Mouse (Mus musculus) embryonic facial prominence, embryonic 10.5 days (tissue): ENCODE results near the gene Timm50. TPM values are rescaled to one million over a fixed set of nuclear protein-coding genes. Genes with fewer than 3 reads are reported as not detected.
A peak's percentile ranks its signal among the peaks of the same experiment; 100 is the strongest.

Experiments
- DNase-seq: peaks from one replicate; pipeline ENCODE4 v3.0.0-alpha.2; 2017; ENCODE audit warnings: low spot score
- H3K27ac ChIP-seq: fragments of 300-500 bp; sonication (generic); replicated peaks from 2 replicates; pipeline ENCODE4 v1.5.1; 2016; ENCODE audit warnings: mild to moderate bottlenecking
- H3K27me3 ChIP-seq: fragments of 300-500 bp; sonication (generic); replicated peaks from 2 replicates; pipeline ENCODE4 v1.6.1; 2016; ENCODE audit warnings: low read depth, mild to moderate bottlenecking; ENCODE audit not compliant: poor library complexity, severe bottlenecking
- H3K36me3 ChIP-seq: fragments of 300-500 bp; sonication (generic); replicated peaks from 2 replicates; pipeline ENCODE4 v1.6.1; 2016; ENCODE audit warnings: mild to moderate bottlenecking, moderate library complexity
- H3K4me1 ChIP-seq: fragments of 300-500 bp; sonication (generic); 2 replicates; pipeline ENCODE4 v1.6.1; 2016
- H3K4me3 ChIP-seq: fragments of 300-500 bp; sonication (generic); 2 replicates; pipeline ENCODE4 v1.5.1; 2016; ENCODE audit warnings: mild to moderate bottlenecking, moderate library complexity
- H3K9me3 ChIP-seq: fragments of 300-500 bp; sonication (generic); 2 replicates; pipeline ENCODE4 v1.6.1; 2016; ENCODE audit warnings: mild to moderate bottlenecking
- WGBS: fragments of 180-500 bp; shearing (Covaris S2); methylation state at CpG from one replicate; pipeline ENCODE4 v1.1.7; 2016; 5-methylcytosine and 5-hydroxymethylcytosine counted together
- polyA plus RNA-seq: library from polyadenylated mRNA; unstranded; fragments of >200 nt; fragmentation: Nextera tagmentation; extraction: Ambion mirVana; gene quantifications from 2 replicates; pipeline ENCODE4 v1.2.1, GENCODE M21; 2016

Gene Timm50
- polyA plus RNA-seq: 215 and 243 TPM in 2 replicates

DNA sequence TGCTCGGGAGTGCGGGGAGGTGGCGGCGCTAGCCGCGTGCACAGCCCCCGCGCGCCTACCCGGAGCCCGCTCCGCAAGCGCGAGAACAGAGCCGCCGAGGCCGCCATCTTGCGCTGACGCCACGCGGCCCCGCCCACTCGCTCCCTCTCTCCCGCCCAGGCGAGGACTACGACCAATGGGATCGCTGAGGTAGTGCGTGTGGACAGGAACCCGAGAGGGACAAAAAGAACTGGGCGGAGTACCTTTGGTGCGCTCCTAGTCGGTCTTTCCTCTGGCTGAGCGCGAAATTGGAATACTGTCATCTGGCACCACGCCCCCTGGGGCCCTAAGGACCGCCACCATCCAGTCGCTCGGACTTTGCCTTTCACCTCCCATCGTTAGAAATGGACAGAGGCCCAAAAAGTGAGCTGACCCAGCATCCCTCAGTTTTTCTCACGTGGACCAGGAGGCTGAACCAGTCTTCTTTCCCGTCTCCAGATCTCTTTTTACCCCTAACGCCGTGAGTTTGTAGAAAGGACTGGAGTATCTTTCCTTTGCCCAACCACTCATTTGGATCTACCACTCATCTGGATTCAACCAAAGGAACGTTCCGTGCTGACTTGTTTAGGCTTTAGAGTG lies at the start of gene Timm50:
Timm50 (minus strand) TSS at position 147 of the 618 bp plus-strand sequence.
- Histone ChIP-seq H3K4me1 (peaks cover 21% of the 10 kb centered on the region), H3K27me3 (no peaks in the 10 kb centered on the region), H3K4me3 (peak within 1 kb of the TSS; percentile 97), H3K27ac (peak within 1 kb of the TSS; percentile 93), H3K9me3 (no peaks in the 10 kb centered on the region), H3K36me3 (peaks cover 69% of the 10 kb centered on the region)
- under 1% methylated on average over 45 of the region's 45 CpGs for WGBS
- peak; percentile 97 for DNase-seq

DNA sequence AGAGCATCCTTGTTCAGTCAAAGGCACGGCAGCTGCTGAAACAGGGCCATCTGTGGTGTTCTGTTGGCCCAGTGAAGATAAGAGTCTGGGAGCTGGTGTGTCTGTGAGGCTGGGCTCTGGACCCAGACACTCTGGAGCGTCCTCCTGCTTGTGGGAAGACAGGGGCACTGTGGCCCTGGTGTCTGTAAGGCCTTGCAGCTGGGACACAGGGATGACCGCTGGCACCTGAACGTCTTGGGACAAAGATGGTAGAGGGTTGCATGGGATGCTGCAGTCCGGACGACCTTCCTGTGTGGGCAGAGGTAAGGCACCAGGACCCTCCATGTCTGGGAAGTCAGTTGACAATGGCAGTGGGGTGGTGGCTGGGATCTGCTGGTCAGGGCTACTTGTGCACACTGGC lies 48.4 kb upstream of the Timm50 start:
- Histone ChIP-seq H3K27me3 (no peaks in the 10 kb centered on the region), H3K27ac (no peak overlapping the region), H3K4me3 (no peak overlapping the region), H3K4me1 (peaks cover 28% of the 10 kb centered on the region), H3K36me3 (peaks cover 82% of the 10 kb centered on the region), H3K9me3 (peaks cover 7% of the 10 kb centered on the region; the same call in 1 of the 2 replicates)
- DNase-seq: no peak
- 90% methylated on average over 6 of the region's 6 CpGs for WGBS

DNA sequence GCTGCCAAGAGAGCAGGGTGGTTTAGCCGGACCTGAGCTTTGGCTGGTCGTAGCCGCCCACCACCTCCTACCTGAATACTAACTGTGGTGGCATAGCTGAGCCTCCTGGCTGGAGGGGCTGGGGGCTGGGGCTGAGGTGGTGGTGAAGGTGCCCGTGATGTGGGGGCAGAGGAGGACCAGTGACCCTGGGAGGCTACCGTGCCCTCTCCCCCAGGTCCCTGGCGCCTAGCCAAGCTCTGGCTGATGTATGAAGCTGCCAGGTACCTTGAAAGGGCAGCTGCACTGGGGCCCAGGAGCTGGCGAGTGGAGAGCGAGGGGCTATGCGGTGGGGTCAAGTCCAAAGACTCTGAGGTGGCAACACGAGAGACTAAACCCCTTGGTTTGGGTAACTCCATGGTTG lies 48.0 kb upstream of the Timm50 start:
- Histone ChIP-seq H3K27me3 (no peaks in the 10 kb centered on the region), H3K27ac (no peak overlapping the region), H3K4me3 (no peak overlapping the region; the same call in 1 of the 2 replicates), H3K9me3 (peaks cover 7% of the 10 kb centered on the region; the same call in 1 of the 2 replicates), H3K4me1 (peaks cover 28% of the 10 kb centered on the region), H3K36me3 (peaks cover 81% of the 10 kb centered on the region)
- 95% methylated on average over 10 of the region's 10 CpGs for WGBS
- DNase-seq: no peak

DNA sequence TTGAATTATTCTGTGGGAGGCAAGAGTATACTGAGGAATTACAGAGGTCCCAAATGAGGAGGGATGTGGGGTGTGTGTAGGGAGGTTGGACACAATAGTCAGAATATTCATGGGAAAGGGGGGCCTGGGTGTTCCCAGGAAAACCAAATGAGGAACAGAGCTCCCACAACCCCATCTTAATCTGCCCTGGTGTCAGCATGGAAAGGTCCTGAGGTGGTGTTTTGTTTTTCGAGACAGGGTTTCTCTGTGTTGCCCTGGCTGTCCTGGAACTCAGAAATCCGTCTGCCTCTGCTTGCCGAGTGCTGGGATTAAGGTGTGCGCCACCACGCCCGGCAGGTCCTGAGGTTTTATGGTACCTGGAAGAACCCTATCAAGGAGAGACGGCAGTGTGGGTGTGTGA lies 46.6 kb upstream of the Timm50 start:
- H3K27me3 ChIP-seq: no peaks in the 10 kb centered on the region
- peak; percentile 9 for DNase-seq
- peak overlapping the region; percentile 13; the same call in 1 of the 2 replicates for H3K4me3 ChIP-seq
- peaks cover 28% of the 10 kb centered on the region for H3K4me1 ChIP-seq
- H3K36me3 ChIP-seq: peaks cover 81% of the 10 kb centered on the region
- peaks cover 7% of the 10 kb centered on the region; the same call in 1 of the 2 replicates for H3K9me3 ChIP-seq
- WGBS: 64% methylated on average over 7 of the region's 7 CpGs
- no peak overlapping the region for H3K27ac ChIP-seq

DNA sequence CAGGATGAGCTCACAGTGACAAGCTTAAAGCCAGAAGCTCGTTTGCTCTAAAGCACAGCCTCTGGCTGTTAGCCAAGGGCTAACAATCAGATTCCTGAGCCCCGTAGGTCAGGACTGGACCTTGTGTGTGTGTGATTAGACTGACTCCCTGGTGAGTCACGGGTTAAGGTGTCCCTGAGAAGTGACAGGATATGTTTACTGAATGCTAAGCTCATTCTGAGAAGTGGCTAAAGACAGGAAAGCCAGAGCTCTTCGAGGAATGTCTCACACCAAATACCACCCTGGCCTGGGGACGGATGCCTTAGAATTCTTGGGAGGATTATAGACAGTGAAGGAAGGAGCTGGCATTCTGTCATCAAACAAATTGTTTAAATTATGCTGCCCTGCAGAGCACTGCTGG lies 46.1 kb upstream of the Timm50 start:
- WGBS: 8% methylated on average over 5 of the region's 5 CpGs
- peaks cover 7% of the 10 kb centered on the region; the same call in 1 of the 2 replicates for H3K9me3 ChIP-seq
- peak overlapping the region; percentile 13; the same call in 1 of the 2 replicates for H3K4me3 ChIP-seq
- peaks cover 81% of the 10 kb centered on the region for H3K36me3 ChIP-seq
- no peaks in the 10 kb centered on the region for H3K27me3 ChIP-seq
- H3K27ac ChIP-seq: peak overlapping the region; percentile 75; the same call in 1 of the 2 replicates
- peaks cover 28% of the 10 kb centered on the region for H3K4me1 ChIP-seq
- no peak for DNase-seq

DNA sequence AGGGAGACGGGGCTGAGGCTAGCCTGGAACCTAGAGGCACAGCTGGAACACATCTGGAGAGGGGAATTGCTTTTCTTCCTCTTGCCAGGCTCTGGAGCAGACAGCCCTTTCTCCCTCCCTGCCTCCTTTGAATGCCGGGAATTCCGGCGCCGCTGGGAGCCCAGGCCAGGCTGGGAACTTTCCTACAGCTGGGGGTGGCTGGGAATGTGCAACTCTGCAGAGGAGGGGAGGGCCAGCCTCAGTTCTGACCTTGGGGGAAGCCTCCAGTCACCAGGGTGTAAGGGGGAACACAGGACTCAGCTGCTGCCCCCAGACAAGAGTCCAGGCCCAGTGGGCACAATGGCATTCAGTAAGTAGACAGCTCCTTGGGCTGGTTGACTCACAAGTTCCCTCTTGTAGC lies 45.1 kb upstream of the Timm50 start:
- Histone ChIP-seq H3K27ac (peak overlapping the region; percentile 75), H3K4me1 (peaks cover 30% of the 10 kb centered on the region), H3K9me3 (peaks cover 7% of the 10 kb centered on the region; the same call in 1 of the 2 replicates), H3K4me3 (peak overlapping the region; percentile 35), H3K36me3 (peaks cover 81% of the 10 kb centered on the region), H3K27me3 (no peaks in the 10 kb centered on the region)
- DNase-seq: peak; percentile 68
- WGBS: 4% methylated on average over 5 of the region's 5 CpGs

DNA sequence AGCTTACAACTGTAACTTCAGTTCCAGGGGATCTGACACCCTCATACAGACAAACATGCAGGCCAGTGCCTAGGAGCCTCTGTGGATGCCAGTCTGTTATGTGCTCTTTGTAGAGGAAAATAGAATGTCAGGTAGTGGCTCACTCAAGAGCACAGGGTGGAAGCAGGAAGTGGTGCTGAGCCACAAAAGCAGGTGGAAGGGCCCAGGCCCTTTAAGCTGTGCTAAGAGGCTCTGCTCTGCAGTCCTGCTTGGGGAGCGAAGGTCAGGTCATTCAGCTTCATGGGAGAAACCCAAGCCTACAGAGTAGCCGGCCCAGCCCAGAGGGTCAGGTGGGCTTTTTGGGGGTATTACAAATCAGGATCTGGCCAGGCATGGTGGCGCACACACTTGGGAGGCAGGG lies 43.3 kb upstream of the Timm50 start:
- no peak for DNase-seq
- Histone ChIP-seq H3K36me3 (peaks cover 71% of the 10 kb centered on the region), H3K4me3 (peak overlapping the region; percentile 8; the same call in 1 of the 2 replicates), H3K27me3 (no peaks in the 10 kb centered on the region), H3K9me3 (no peaks in the 10 kb centered on the region), H3K4me1 (peaks cover 38% of the 10 kb centered on the region), H3K27ac (no peak overlapping the region)
- WGBS: 87% methylated on average over 3 of the region's 3 CpGs

DNA sequence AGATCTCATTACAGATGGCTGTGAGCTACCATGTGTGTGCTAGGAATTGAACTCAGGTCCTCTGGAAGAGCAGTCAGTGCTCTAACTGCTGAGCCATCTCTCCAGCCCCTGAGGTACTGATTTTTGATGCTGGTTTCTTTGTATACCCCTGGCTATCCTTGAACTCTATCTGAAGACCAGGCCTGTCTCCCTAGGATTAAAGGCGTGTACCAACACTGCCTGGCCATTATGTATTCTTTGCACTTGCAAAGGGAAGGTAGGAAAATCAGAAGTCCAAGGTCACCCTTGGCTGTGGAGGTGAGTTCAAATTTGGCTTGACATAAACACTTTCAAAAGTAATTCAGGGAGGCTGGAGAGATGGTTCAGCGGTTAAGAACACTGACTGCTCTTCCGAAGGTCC lies 42.7 kb upstream of the Timm50 start:
- Histone ChIP-seq H3K36me3 (peaks cover 65% of the 10 kb centered on the region), H3K27ac (no peak overlapping the region), H3K4me1 (peaks cover 44% of the 10 kb centered on the region), H3K4me3 (no peak overlapping the region), H3K27me3 (no peaks in the 10 kb centered on the region), H3K9me3 (no peaks in the 10 kb centered on the region)
- 91% methylated on average over 3 of the region's 3 CpGs for WGBS
- DNase-seq: no peak

DNA sequence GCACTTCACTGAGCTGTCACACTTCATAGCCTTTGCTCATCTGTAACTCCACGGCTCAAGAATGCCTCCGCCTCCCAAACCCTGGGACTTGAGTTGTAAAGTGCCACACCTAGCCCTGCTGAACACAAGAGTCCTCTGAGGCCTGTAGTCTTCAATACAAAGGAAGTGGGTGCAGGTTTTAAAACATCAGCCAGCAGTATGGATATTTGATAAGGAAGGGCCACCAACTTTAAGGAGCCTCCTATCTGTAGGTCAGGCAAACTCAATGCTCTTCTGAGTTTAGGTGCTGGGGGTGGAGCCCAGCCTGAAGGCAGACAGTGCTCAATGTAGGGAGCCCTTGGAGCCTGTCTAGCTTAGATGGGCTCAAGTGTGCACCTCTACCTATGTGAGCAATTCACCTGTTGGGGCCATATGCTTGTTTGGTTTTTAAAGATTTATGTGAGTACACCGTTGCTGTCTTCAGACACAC lies 42.3 kb upstream of the Timm50 start:
- Histone ChIP-seq H3K4me3 (0 out of 2 replicates have a peak overlapping the region, but pooled peaks have one; percentile 5), H3K4me1 (peaks cover 48% of the 10 kb centered on the region), H3K36me3 (peaks cover 60% of the 10 kb centered on the region), H3K27me3 (no peaks in the 10 kb centered on the region), H3K9me3 (no peaks in the 10 kb centered on the region), H3K27ac (no peak overlapping the region)
- 92% methylated on average over 3 of the region's 3 CpGs for WGBS
- DNase-seq: no peak

DNA sequence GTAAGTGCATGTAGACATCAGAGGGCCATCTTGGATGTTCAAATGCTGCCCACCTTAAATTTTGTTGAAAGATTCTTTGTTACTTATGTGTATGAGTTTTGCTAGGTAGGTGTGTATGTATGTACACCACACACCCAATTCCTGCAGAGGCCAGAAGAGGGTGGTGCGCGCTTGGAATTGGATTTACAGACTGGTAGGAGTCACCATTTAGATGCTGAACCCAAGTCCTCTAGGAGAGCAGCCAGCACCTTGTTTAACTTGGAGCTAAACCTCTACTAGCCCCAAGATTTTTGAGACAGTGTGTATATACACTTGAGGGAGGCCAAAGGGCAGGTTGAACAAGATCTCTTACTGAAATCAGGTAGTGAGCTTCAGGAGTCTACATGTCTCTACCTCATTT lies 41.4 kb upstream of the Timm50 start:
- Histone ChIP-seq H3K27ac (no peak overlapping the region), H3K4me3 (no peak overlapping the region), H3K9me3 (no peaks in the 10 kb centered on the region), H3K36me3 (peaks cover 51% of the 10 kb centered on the region), H3K27me3 (no peaks in the 10 kb centered on the region), H3K4me1 (peaks cover 45% of the 10 kb centered on the region)
- 98% methylated on average over 2 of the region's 2 CpGs for WGBS
- no peak for DNase-seq

DNA sequence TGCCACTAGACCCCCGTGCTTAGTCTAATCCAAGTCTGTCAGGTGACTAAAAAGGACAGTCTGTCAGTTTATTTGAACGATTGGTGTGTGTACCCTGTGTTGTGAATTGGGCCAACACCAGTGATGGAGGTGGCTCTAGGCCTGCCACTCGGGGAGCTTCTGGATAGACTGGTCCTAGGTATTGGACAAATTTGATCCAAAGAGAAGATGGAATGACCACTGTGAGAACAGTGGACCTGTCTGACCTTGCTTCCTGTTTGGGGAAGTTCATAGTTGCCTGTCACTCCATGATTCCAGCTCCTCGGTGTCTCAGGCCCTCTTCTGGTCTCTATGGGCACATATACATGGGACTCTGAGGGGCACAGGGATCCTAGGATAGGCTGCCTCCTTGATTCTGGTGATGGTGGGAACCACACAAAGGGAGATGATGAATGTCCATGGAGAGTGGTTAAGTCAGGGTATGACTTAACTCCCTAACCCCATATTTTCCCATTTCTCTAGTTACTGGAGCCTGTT lies 39.9 kb upstream of the Timm50 start:
- peaks cover 47% of the 10 kb centered on the region for H3K36me3 ChIP-seq
- H3K4me3 ChIP-seq: peak overlapping the region; percentile 86
- DNase-seq: no peak
- no peaks in the 10 kb centered on the region for H3K9me3 ChIP-seq
- WGBS: 39% methylated on average over 4 of the region's 4 CpGs
- H3K27ac ChIP-seq: peak overlapping the region; percentile 96
- H3K4me1 ChIP-seq: peaks cover 29% of the 10 kb centered on the region
- H3K27me3 ChIP-seq: no peaks in the 10 kb centered on the region

DNA sequence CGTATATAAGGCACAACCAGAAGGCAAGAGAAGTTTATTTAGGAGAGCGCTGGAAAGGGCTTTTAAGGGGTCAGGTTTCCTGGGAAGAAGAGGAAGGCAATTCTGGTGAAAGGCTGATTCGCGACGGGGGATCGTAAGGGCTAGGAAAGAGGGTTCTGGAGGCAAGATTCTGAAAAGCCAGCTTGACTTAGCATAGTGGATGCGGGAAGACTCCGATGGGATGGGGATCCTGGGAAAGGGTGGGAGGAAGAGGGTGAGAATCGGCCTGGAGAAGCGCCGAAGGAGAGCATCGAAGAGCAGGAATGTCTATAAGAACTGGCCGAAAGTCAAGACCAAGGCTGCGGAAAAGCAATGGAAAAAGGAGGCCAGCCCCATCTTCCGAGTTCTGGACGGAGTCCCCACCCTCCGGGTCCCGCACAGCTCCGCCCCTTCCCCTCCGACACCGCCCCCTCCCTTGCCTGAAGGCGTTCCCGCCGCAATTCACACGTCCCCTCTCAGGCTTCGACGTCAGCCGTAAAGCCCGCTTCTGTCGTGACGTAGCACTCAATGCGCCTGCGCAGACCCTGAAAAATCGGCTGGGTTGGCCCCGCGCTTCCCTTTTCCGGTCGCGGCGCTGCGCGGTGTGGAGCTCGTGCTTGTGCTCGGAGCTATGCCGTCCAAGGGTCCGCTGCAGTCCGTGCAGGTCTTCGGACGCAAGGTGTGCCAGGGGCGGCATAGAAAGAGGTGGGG lies 38.4 kb upstream of the Timm50 start, which contains the start of gene Rps16:
Rps16 (plus strand) TSS at position 498 of the 729 bp plus-strand sequence.
- peak within 1 kb of the TSS; percentile 86 for H3K4me3 ChIP-seq
- H3K27me3 ChIP-seq: no peaks in the 10 kb centered on the region
- H3K4me1 ChIP-seq: peaks cover 26% of the 10 kb centered on the region
- WGBS: under 1% methylated on average over 50 of the region's 50 CpGs
- H3K27ac ChIP-seq: peak within 1 kb of the TSS; percentile 96
- DNase-seq: peak; percentile 98
- H3K36me3 ChIP-seq: peaks cover 40% of the 10 kb centered on the region
- no peaks in the 10 kb centered on the region for H3K9me3 ChIP-seq
